Mouse (Mus musculus): ENCODE data around the gene Shc2.

Gene Shc2

GRCm38 (mm10) chr10:79615860-79616259 lies 21.9 kb downstream of the Shc2 start:
- DNase-seq (ENCODE audit: low spot score in 2 of 2), result peak; percentile 64 to 74

GRCm38 (mm10) chr10:79614305-79614643 lies 23.4 kb downstream of the Shc2 start:
- DNase-seq (ENCODE audit: low spot score in 2 of 2), result no peak

GRCm38 (mm10) chr10:79613578-79614304 lies 24.0 kb downstream of the Shc2 start, which contains the start of gene C2cd4c:
Gene C2cd4c (minus strand): TSS chr10:79614025.
- DNase-seq (ENCODE audit: low spot score in 2 of 2), result peak; percentile 84 to 86

GRCm38 (mm10) chr10:79612192-79613135 lies 25.3 kb downstream of the Shc2 start:
- peak in 1 of 2 experiments; percentile 47 for DNase-seq (ENCODE audit: low spot score in 2 of 2)

- peak in 1 of 2 experiments; percentile 40 for DNase-seq (ENCODE audit: low spot score in 2 of 2)
These were observed 26.4 kb downstream of the Shc2 start for GRCm38 (mm10) chr10:79611296-79611695.

- no peak for DNase-seq (ENCODE audit: low spot score in 2 of 2)
These were observed 28.4 kb downstream of the Shc2 start for GRCm38 (mm10) chr10:79609276-79609675.

- no peak for DNase-seq (ENCODE audit: low spot score in 2 of 2)
These were observed 29.8 kb downstream of the Shc2 start for GRCm38 (mm10) chr10:79607892-79608291.

GRCm38 (mm10) chr10:79606537-79606936 lies 31.2 kb downstream of the Shc2 start:
- peak; percentile 64 to 71 for DNase-seq (ENCODE audit: low spot score in 2 of 2)

- no peak for DNase-seq (ENCODE audit: low spot score in 2 of 2)
These were observed 39.8 kb downstream of the Shc2 start for GRCm38 (mm10) chr10:79597936-79598230.

- peak; percentile 89 to 90 for DNase-seq (ENCODE audit: low spot score in 2 of 2)
These were observed 40.4 kb downstream of the Shc2 start for GRCm38 (mm10) chr10:79597051-79597935.

- no peak for DNase-seq (ENCODE audit: low spot score in 2 of 2)
These were observed 42.2 kb downstream of the Shc2 start for GRCm38 (mm10) chr10:79595590-79595929.

GRCm38 (mm10) chr10:79594872-79595589 lies 42.7 kb downstream of the Shc2 start:
- peak; percentile 79 to 80 for DNase-seq (ENCODE audit: low spot score in 2 of 2)

- no peak for DNase-seq (ENCODE audit: low spot score in 2 of 2)
These were observed 43.6 kb downstream of the Shc2 start for GRCm38 (mm10) chr10:79594111-79594510.

GRCm38 (mm10) chr10:79590702-79591101 lies 47.0 kb downstream of the Shc2 start:
- DNase-seq (ENCODE audit: low spot score in 2 of 2), result no peak

- DNase-seq (ENCODE audit: low spot score in 2 of 2), result peak in 1 of 2 experiments; percentile 12
These were observed 50.0 kb downstream of the Shc2 start for GRCm38 (mm10) chr10:79587752-79588126.

- DNase-seq (ENCODE audit: low spot score in 2 of 2), result peak; percentile 12 to 13
These were observed 50.5 kb downstream of the Shc2 start, which contains the start of gene Theg for GRCm38 (mm10) chr10:79587061-79587751. Gene Theg (minus strand): TSS chr10:79587331.

GRCm38 (mm10) chr10:79586243-79586642 lies 51.5 kb downstream of the Shc2 start:
- DNase-seq (ENCODE audit: low spot score in 2 of 2), result peak in 1 of 2 experiments; percentile 10

- DNase-seq (ENCODE audit: low spot score in 2 of 2), result no peak
These were observed 52.0 kb downstream of the Shc2 start for GRCm38 (mm10) chr10:79585723-79586122.

- DNase-seq (ENCODE audit: low spot score in 2 of 2), result no peak
These were observed 52.6 kb downstream of the Shc2 start for GRCm38 (mm10) chr10:79585136-79585535.

GRCm38 (mm10) chr10:79584426-79584825 lies 53.3 kb downstream of the Shc2 start:
- peak in 1 of 2 experiments; percentile 15 for DNase-seq (ENCODE audit: low spot score in 2 of 2)

GRCm38 (mm10) chr10:79584021-79584420 lies 53.7 kb downstream of the Shc2 start:
- DNase-seq (ENCODE audit: low spot score in 2 of 2), result no peak

Measured in right cerebral cortex, postnatal 10 days (tissue).